Comparison of ENCODE assay signal across 8 mouse cellular contexts in the genomic region with DNA sequence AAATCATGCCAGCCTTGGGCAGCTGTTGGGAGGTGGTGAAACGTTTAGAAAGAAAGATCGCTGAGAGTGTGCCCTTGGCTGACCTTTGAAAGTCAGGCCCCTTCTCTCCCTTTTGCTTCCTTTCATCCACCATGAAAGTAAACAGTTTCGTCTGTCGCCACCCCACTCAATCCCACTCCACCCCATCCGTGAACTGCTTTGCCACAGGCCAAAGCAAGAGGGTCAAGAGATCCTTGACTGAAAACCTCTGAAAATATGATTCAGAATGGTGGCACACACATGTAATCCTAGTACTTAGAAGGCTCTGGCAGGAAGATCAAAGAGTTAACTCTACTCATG. TPM values are rescaled to one million over a fixed set of nuclear protein-coding genes. Genes with fewer than 3 reads are reported as not detected.
DNase-seq lines count a peak whose midpoint lies in the region; ATAC-seq and TF ChIP-seq lines count a peak whose summit lies in the region.

No protein-coding gene starts in this region.

- ATAC-seq in kidney, postnatal 0 days (replicated peaks; ENCODE audit: low FRiP score, low read depth), result peak; percentile 21; the same call in 1 of the 2 replicates
- 0 out of 2 replicates have a peak, but pooled peaks have one; percentile 22 for ATAC-seq in embryonic facial prominence, embryonic 12.5 days (ENCODE audit: insufficient number of reproducible peaks, insufficient read depth, low FRiP score, low TSS enrichment)
- ATAC-seq in limb, embryonic 12.5 days (ENCODE audit: insufficient number of reproducible peaks, insufficient read depth, low FRiP score, low TSS enrichment, low read depth), result no peak
- ATAC-seq in midbrain, postnatal 0 days (ENCODE audit: low FRiP score), result peak; percentile 8; the same call in 1 of the 2 replicates

- no peaks in the 10 kb centered on the region for H3K4me1 ChIP-seq in kidney, postnatal 0 days (replicated peaks; ENCODE audit: insufficient read depth, low read length)
- peaks cover 5% of the 10 kb centered on the region for H3K4me1 ChIP-seq in embryonic facial prominence, embryonic 12.5 days
- no peaks in the 10 kb centered on the region for H3K4me1 ChIP-seq in limb, embryonic 12.5 days (replicated peaks)
- no peaks in the 10 kb centered on the region for H3K4me1 ChIP-seq in midbrain, postnatal 0 days (ENCODE audit: insufficient read depth, low read length)

- peak overlapping the region; percentile 66 for H3K4me2 ChIP-seq in kidney, postnatal 0 days (ENCODE audit: low read length)
- H3K4me2 ChIP-seq in embryonic facial prominence, embryonic 12.5 days (replicated peaks), result peak overlapping the region; percentile 61
- peak overlapping the region; percentile 63 for H3K4me2 ChIP-seq in limb, embryonic 12.5 days
- H3K4me2 ChIP-seq in midbrain, postnatal 0 days (ENCODE audit: low read depth, low read length, poor library complexity, severe bottlenecking), result peak overlapping the region; percentile 74

- H3K27ac ChIP-seq in kidney, postnatal 0 days, result peak overlapping the region; percentile 87
- no peak overlapping the region for H3K27ac ChIP-seq in embryonic facial prominence, embryonic 12.5 days
- H3K27ac ChIP-seq in limb, embryonic 12.5 days, result peak overlapping the region; percentile 78; the same call in 1 of the 2 replicates
- peak overlapping the region; percentile 62 for H3K27ac ChIP-seq in midbrain, postnatal 0 days (ENCODE audit: low read depth, low read length)

- H3K9ac ChIP-seq in kidney, postnatal 0 days (ENCODE audit: low read depth, low read length), result peak overlapping the region; percentile 69
- peak overlapping the region; percentile 63; the same call in 1 of the 2 replicates for H3K9ac ChIP-seq in embryonic facial prominence, embryonic 12.5 days
- H3K9ac ChIP-seq in limb, embryonic 12.5 days (replicated peaks), result no peak overlapping the region; the same call in 1 of the 2 replicates
- H3K9ac ChIP-seq in midbrain, postnatal 0 days (replicated peaks; ENCODE audit: low read length, poor library complexity, severe bottlenecking), result peak overlapping the region; percentile 63

- 0 out of 2 replicates have a peak, but pooled peaks cover 3% of the 10 kb centered on the region for H3K36me3 ChIP-seq in kidney, postnatal 0 days (ENCODE audit: insufficient read depth, low read length)
- no peaks in the 10 kb centered on the region for H3K36me3 ChIP-seq in embryonic facial prominence, embryonic 12.5 days
- H3K36me3 ChIP-seq in limb, embryonic 12.5 days, result 0 out of 2 replicates have a peak, but pooled peaks cover 5% of the 10 kb centered on the region
- no peaks in the 10 kb centered on the region for H3K36me3 ChIP-seq in midbrain, postnatal 0 days (ENCODE audit: insufficient read depth, low read length)

- H3K9me3 ChIP-seq in kidney, postnatal 0 days (replicated peaks; ENCODE audit: low read length), result no peaks in the 10 kb centered on the region
- no peaks in the 10 kb centered on the region for H3K9me3 ChIP-seq in embryonic facial prominence, embryonic 12.5 days
- no peaks in the 10 kb centered on the region for H3K9me3 ChIP-seq in limb, embryonic 12.5 days
- H3K9me3 ChIP-seq in midbrain, postnatal 0 days (ENCODE audit: low read length), result no peaks in the 10 kb centered on the region

- no peak for TF ChIP-seq CTCF in kidney, postnatal 0 days (IDR thresholded peaks at IDR 0.05; ENCODE audit: low read depth)
- TF ChIP-seq CTCF in midbrain, postnatal 0 days (IDR thresholded peaks at IDR 0.05), result no peak

- peak overlapping the region; percentile 60 for H3K4me3 ChIP-seq in kidney, postnatal 0 days (replicated peaks; ENCODE audit: low read depth, low read length)
- peak overlapping the region; percentile 49 for H3K4me3 ChIP-seq in embryonic facial prominence, embryonic 12.5 days
- H3K4me3 ChIP-seq in limb, embryonic 12.5 days (replicated peaks), result peak overlapping the region; percentile 48
- H3K4me3 ChIP-seq in midbrain, postnatal 0 days (ENCODE audit: low read depth, low read length), result peak overlapping the region; percentile 48

- no peak for DNase-seq in kidney, postnatal 0 days (ENCODE audit: low spot score)
- no peak for DNase-seq in kidney, postnatal 4 days
- no peak for DNase-seq in midbrain, postnatal 0 days (ENCODE audit: low spot score)
- DNase-seq in yolk sac, embryonic 10.5 days (ENCODE audit: low spot score), result no peak
- DNase-seq in adrenal gland, postnatal 25 days, result no peak
- no peak for DNase-seq in urinary bladder, postnatal 10 days (ENCODE audit: low spot score)

- H3K27me3 ChIP-seq in kidney, postnatal 0 days (ENCODE audit: insufficient read depth, low read length), result no peaks in the 10 kb centered on the region
- no peaks in the 10 kb centered on the region for H3K27me3 ChIP-seq in embryonic facial prominence, embryonic 12.5 days
- H3K27me3 ChIP-seq in limb, embryonic 12.5 days, result no peaks in the 10 kb centered on the region
- H3K27me3 ChIP-seq in midbrain, postnatal 0 days (ENCODE audit: insufficient read depth, low read length), result no peaks in the 10 kb centered on the region

- 14% methylated on average over 5 of the region's 5 CpGs for WGBS in kidney, postnatal 0 days
- 26% methylated on average over 5 of the region's 5 CpGs for WGBS in embryonic facial prominence, embryonic 12.5 days
- WGBS in limb, embryonic 12.5 days, result 29% methylated on average over 5 of the region's 5 CpGs
- 26% methylated on average over 5 of the region's 5 CpGs for WGBS in midbrain, postnatal 0 days

RNA-seq across cellular contexts. Expression of a gene that starts 0.4 kb away (rescaled TPM):
- polyA plus RNA-seq in kidney, postnatal 0 days (2015; fragmentation: Nextera tagmentation; extraction: Ambion mirVana), result 8.4 and 10.9 TPM in 2 replicates
- polyA plus RNA-seq in embryonic facial prominence, embryonic 12.5 days (2016; fragmentation: Nextera tagmentation; extraction: Ambion mirVana), result 3.5 and 5.7 TPM in 2 replicates
- 5.5 and 7.4 TPM in 2 replicates for polyA plus RNA-seq in limb, embryonic 12.5 days (2016; fragmentation: Nextera tagmentation; extraction: Ambion mirVana)
- total RNA-seq in midbrain, postnatal 0 days (2014; rRNA removed), result 4.9 and 7.2 TPM in 2 replicates
- 1.9 and 2.2 TPM in 2 replicates for polyA plus RNA-seq in midbrain, postnatal 0 days (2015; fragmentation: Nextera tagmentation; extraction: Ambion mirVana)
- 27.1 and 28.2 TPM in 2 replicates for total RNA-seq in adrenal gland, postnatal 25 days (2021)

RNA-seq across cellular contexts. Expression of a gene that starts 26.5 kb away (rescaled TPM):
- 0.24 and 0.37 TPM in 2 replicates for polyA plus RNA-seq in kidney, postnatal 0 days (2015; fragmentation: Nextera tagmentation; extraction: Ambion mirVana)
- 0.22 and 0.46 TPM in 2 replicates for polyA plus RNA-seq in embryonic facial prominence, embryonic 12.5 days (2016; fragmentation: Nextera tagmentation; extraction: Ambion mirVana)
- 0.11 TPM in 1 of 2 replicates, not detected in the other for polyA plus RNA-seq in limb, embryonic 12.5 days (2016; fragmentation: Nextera tagmentation; extraction: Ambion mirVana)
- total RNA-seq in midbrain, postnatal 0 days (2014; rRNA removed), result 3.8 and 5.0 TPM in 2 replicates
- 2.4 and 2.9 TPM in 2 replicates for polyA plus RNA-seq in midbrain, postnatal 0 days (2015; fragmentation: Nextera tagmentation; extraction: Ambion mirVana)
- total RNA-seq in adrenal gland, postnatal 25 days (2021), result 0.62 and 2.2 TPM in 2 replicates

RNA-seq across cellular contexts. Expression of a gene that starts 53.9 kb away (rescaled TPM):
- polyA plus RNA-seq in kidney, postnatal 0 days (2015; fragmentation: Nextera tagmentation; extraction: Ambion mirVana), result 122 and 138 TPM in 2 replicates
- 162 and 166 TPM in 2 replicates for polyA plus RNA-seq in embryonic facial prominence, embryonic 12.5 days (2016; fragmentation: Nextera tagmentation; extraction: Ambion mirVana)
- polyA plus RNA-seq in limb, embryonic 12.5 days (2016; fragmentation: Nextera tagmentation; extraction: Ambion mirVana), result 168 and 171 TPM in 2 replicates
- 43.7 and 83.3 TPM in 2 replicates for total RNA-seq in midbrain, postnatal 0 days (2014; rRNA removed)
- 64.9 and 70.4 TPM in 2 replicates for polyA plus RNA-seq in midbrain, postnatal 0 days (2015; fragmentation: Nextera tagmentation; extraction: Ambion mirVana)
- 50.2 and 57.2 TPM in 2 replicates for total RNA-seq in adrenal gland, postnatal 25 days (2021)

RNA-seq across cellular contexts. Expression of a gene that starts 54.0 kb away (rescaled TPM):
- polyA plus RNA-seq in kidney, postnatal 0 days (2015; fragmentation: Nextera tagmentation; extraction: Ambion mirVana), result 211 and 212 TPM in 2 replicates
- polyA plus RNA-seq in embryonic facial prominence, embryonic 12.5 days (2016; fragmentation: Nextera tagmentation; extraction: Ambion mirVana), result 320 and 335 TPM in 2 replicates
- 350 and 374 TPM in 2 replicates for polyA plus RNA-seq in limb, embryonic 12.5 days (2016; fragmentation: Nextera tagmentation; extraction: Ambion mirVana)
- total RNA-seq in midbrain, postnatal 0 days (2014; rRNA removed), result 79.9 and 84.1 TPM in 2 replicates
- 150 and 162 TPM in 2 replicates for polyA plus RNA-seq in midbrain, postnatal 0 days (2015; fragmentation: Nextera tagmentation; extraction: Ambion mirVana)
- 81.3 and 86.8 TPM in 2 replicates for total RNA-seq in adrenal gland, postnatal 25 days (2021)

RNA-seq across cellular contexts. Expression of a gene that starts 59.9 kb away (rescaled TPM):
- polyA plus RNA-seq in kidney, postnatal 0 days (2015; fragmentation: Nextera tagmentation; extraction: Ambion mirVana), result 49.5 and 52.6 TPM in 2 replicates
- polyA plus RNA-seq in embryonic facial prominence, embryonic 12.5 days (2016; fragmentation: Nextera tagmentation; extraction: Ambion mirVana), result 54.5 and 57.6 TPM in 2 replicates
- 58.7 and 59.1 TPM in 2 replicates for polyA plus RNA-seq in limb, embryonic 12.5 days (2016; fragmentation: Nextera tagmentation; extraction: Ambion mirVana)
- total RNA-seq in midbrain, postnatal 0 days (2014; rRNA removed), result 65.4 and 105 TPM in 2 replicates
- polyA plus RNA-seq in midbrain, postnatal 0 days (2015; fragmentation: Nextera tagmentation; extraction: Ambion mirVana), result 98.4 and 99.4 TPM in 2 replicates
- 75.5 and 78.7 TPM in 2 replicates for total RNA-seq in adrenal gland, postnatal 25 days (2021)
